Mouse (Mus musculus): ENCODE measurements around the gene Acox1. TPM values are rescaled to one million over a fixed set of nuclear protein-coding genes. Genes with fewer than 3 reads are reported as not detected.
A peak's percentile ranks its signal among the peaks of the same experiment; 100 is the strongest.

Acox1 gene
- total and polyA plus RNA-seq, 2 experiments from 2014 or later = 58.2 to 108 TPM

DNA sequence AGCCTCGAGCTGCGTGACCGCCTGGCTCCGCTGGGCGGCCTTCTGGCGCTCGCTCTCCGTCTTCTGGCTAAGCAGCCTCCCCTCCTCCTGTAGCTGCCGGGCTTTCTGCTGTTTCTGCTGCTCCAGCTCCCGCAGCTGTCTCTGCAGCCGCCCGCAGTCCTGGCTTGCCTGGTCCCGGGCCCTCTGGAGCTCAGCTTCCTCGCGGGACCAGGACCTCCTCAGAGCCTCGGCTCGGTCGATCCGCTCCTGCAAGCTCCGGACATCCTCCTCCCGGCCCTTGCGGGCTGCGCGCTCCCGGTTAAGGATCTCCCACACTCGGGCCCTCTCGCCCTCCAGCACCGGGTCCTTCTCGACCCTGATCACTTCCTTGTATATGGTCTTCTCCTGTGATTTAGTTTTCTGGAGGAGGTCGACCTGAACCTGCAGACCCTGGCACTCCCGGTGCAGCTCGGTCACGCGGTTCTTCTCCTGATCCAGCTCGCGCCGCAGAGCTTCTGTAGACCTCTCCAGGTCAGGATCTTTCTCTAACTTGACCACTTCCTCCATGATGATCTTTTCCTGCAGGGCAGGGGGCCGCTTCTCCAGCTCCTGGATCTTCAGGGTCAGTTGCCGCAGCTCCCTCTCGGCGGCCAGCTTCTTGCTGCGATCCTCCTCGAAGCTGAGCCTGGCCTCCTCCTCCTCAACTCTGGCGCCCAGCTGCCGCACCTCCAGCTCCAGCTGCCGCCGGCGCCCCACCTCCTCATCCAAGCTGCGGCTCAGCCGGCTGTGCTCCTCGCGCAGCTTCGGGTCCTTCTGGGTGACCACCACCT, 23.3 kb upstream of the Acox1 start:
- Histone ChIP-seq H3K9me3 (ENCODE audit: low read length) (0 out of 2 replicates have a peak, but pooled peaks cover 5% of the 10 kb centered on the region), H3K4me1 (ENCODE audit: insufficient read depth) (no peaks in the 10 kb centered on the region), H3K36me3 (ENCODE audit: insufficient read depth) (no peaks in the 10 kb centered on the region; the same call in 1 of the 2 replicates), H3K4me3 (ENCODE audit: low read depth, low read length) (peak overlapping the region; percentile 18; the same call in 1 of the 2 replicates), H3K27ac (ENCODE audit: low read depth, low read length) (no peak overlapping the region), H3K4me2 (ENCODE audit: low read depth) (peak overlapping the region; percentile 40), H3K9ac (peak overlapping the region; percentile 14; the same call in 1 of the 2 replicates), H3K27me3 (ENCODE audit: insufficient read depth, low read length) (peaks cover 26% of the 10 kb centered on the region)
- 0 out of 2 replicates have a peak, but pooled peaks have one; percentile 25 for TF ChIP-seq CTCF (IDR thresholded peaks at IDR 0.05; ENCODE audit: low read depth)
- DNase-seq = peak; percentile 11
- no peak for ATAC-seq
- WGBS = 14% methylated on average over 53 of the region's 53 CpGs

- peaks cover 26% of the 10 kb centered on the region for H3K27me3 ChIP-seq (ENCODE audit: insufficient read depth, low read length)
- ATAC-seq = no peak
- no peak overlapping the region for H3K4me3 ChIP-seq (ENCODE audit: low read depth, low read length)
- peak; percentile 48 for DNase-seq
- WGBS = 32% methylated on average over 4 of the region's 4 CpGs
- H3K9ac ChIP-seq = no peak overlapping the region
- H3K9me3 ChIP-seq (ENCODE audit: low read length) = 0 out of 2 replicates have a peak, but pooled peaks cover 5% of the 10 kb centered on the region
- TF ChIP-seq CTCF (IDR thresholded peaks at IDR 0.05; ENCODE audit: low read depth) = peak; percentile 63
- H3K4me2 ChIP-seq (ENCODE audit: low read depth) = no peak overlapping the region
- no peaks in the 10 kb centered on the region; the same call in 1 of the 2 replicates for H3K36me3 ChIP-seq (ENCODE audit: insufficient read depth)
- no peak overlapping the region for H3K27ac ChIP-seq (ENCODE audit: low read depth, low read length)
- H3K4me1 ChIP-seq (ENCODE audit: insufficient read depth) = no peaks in the 10 kb centered on the region
Observed at GRCm38 (mm10) chr11:116219885-116220284, 21.0 kb upstream of the Acox1 start.

GRCm38 (mm10) chr11:116218737-116219400, 20.0 kb upstream of the Acox1 start:
- H3K9ac ChIP-seq = no peak overlapping the region

GRCm38 (mm10) chr11:116218263-116218662, 19.4 kb upstream of the Acox1 start:
- Histone ChIP-seq H3K27me3 (ENCODE audit: insufficient read depth, low read length) (peaks cover 18% of the 10 kb centered on the region), H3K4me3 (ENCODE audit: low read depth, low read length) (no peak overlapping the region), H3K27ac (ENCODE audit: low read depth, low read length) (peak overlapping the region; percentile 47), H3K4me1 (ENCODE audit: insufficient read depth) (no peaks in the 10 kb centered on the region), H3K36me3 (ENCODE audit: insufficient read depth) (no peaks in the 10 kb centered on the region), H3K9me3 (ENCODE audit: low read length) (0 out of 2 replicates have a peak, but pooled peaks cover 5% of the 10 kb centered on the region), H3K9ac (no peak overlapping the region), H3K4me2 (ENCODE audit: low read depth) (no peak overlapping the region)
- TF ChIP-seq CTCF (IDR thresholded peaks at IDR 0.05; ENCODE audit: low read depth) = no peak
- DNase-seq = no peak
- no peak for ATAC-seq
- 85% methylated on average over 2 of the region's 2 CpGs for WGBS

More at GRCm38 (mm10) chr11:116218737-116219400, 20.0 kb upstream of the Acox1 start:
- no peak for TF ChIP-seq CTCF (IDR thresholded peaks at IDR 0.05; ENCODE audit: low read depth)
- no peak overlapping the region for H3K4me3 ChIP-seq (ENCODE audit: low read depth, low read length)
- 0 out of 2 replicates have a peak, but pooled peaks cover 5% of the 10 kb centered on the region for H3K9me3 ChIP-seq (ENCODE audit: low read length)
- peaks cover 24% of the 10 kb centered on the region for H3K27me3 ChIP-seq (ENCODE audit: insufficient read depth, low read length)
- no peaks in the 10 kb centered on the region; the same call in 1 of the 2 replicates for H3K36me3 ChIP-seq (ENCODE audit: insufficient read depth)
- no peaks in the 10 kb centered on the region for H3K4me1 ChIP-seq (ENCODE audit: insufficient read depth)
- H3K4me2 ChIP-seq (ENCODE audit: low read depth) = no peak overlapping the region
- DNase-seq = peak; percentile 81
- H3K27ac ChIP-seq (ENCODE audit: low read depth, low read length) = peak overlapping the region; percentile 47
- 20% methylated on average over 7 of the region's 7 CpGs for WGBS
- peak; percentile 88 for ATAC-seq

GRCm38 (mm10) chr11:116216549-116216948, 17.7 kb upstream of the Acox1 start:
- Histone ChIP-seq H3K36me3 (ENCODE audit: insufficient read depth) (no peaks in the 10 kb centered on the region), H3K27ac (ENCODE audit: low read depth, low read length) (no peak overlapping the region), H3K4me1 (ENCODE audit: insufficient read depth) (no peaks in the 10 kb centered on the region), H3K9me3 (ENCODE audit: low read length) (0 out of 2 replicates have a peak, but pooled peaks cover under 1% of the 10 kb centered on the region), H3K4me2 (ENCODE audit: low read depth) (no peak overlapping the region), H3K27me3 (ENCODE audit: insufficient read depth, low read length) (peaks cover 9% of the 10 kb centered on the region), H3K9ac (no peak overlapping the region), H3K4me3 (ENCODE audit: low read depth, low read length) (no peak overlapping the region)
- no peak for DNase-seq
- 83% methylated on average over 11 of the region's 11 CpGs for WGBS
- TF ChIP-seq CTCF (IDR thresholded peaks at IDR 0.05; ENCODE audit: low read depth) = no peak
- no peak for ATAC-seq

- Histone ChIP-seq H3K4me2 (ENCODE audit: low read depth) (no peak overlapping the region), H3K4me3 (ENCODE audit: low read depth, low read length) (no peak overlapping the region), H3K4me1 (ENCODE audit: insufficient read depth) (no peaks in the 10 kb centered on the region), H3K9ac (no peak overlapping the region), H3K36me3 (ENCODE audit: insufficient read depth) (no peaks in the 10 kb centered on the region), H3K27ac (ENCODE audit: low read depth, low read length) (no peak overlapping the region), H3K27me3 (ENCODE audit: insufficient read depth, low read length) (0 out of 2 replicates have a peak, but pooled peaks cover 4% of the 10 kb centered on the region), H3K9me3 (ENCODE audit: low read length) (no peaks in the 10 kb centered on the region)
- WGBS = 93% methylated on average over 6 of the region's 6 CpGs
- no peak for ATAC-seq
- DNase-seq = no peak
- TF ChIP-seq CTCF (IDR thresholded peaks at IDR 0.05; ENCODE audit: low read depth) = no peak
Observed at GRCm38 (mm10) chr11:116215991-116216390, 17.1 kb upstream of the Acox1 start.
